Mouse (Mus musculus): ENCODE measurements around the gene Cst3.

- TF ChIP-seq MAX (IDR thresholded peaks at IDR 0.05; ENCODE audit: low read depth): no peak
- TF ChIP-seq POLR2A (IDR thresholded peaks at IDR 0.05; ENCODE audit: insufficient read length, low read depth): no peak
- no peak for TF ChIP-seq MYOD1 (IDR thresholded peaks at IDR 0.05; ENCODE audit: control insufficient read depth in 1 of 3, insufficient read length in 2 of 3, low read depth in 2 of 3)
- no peak for TF ChIP-seq REST (IDR thresholded peaks at IDR 0.05; ENCODE audit: insufficient read depth, insufficient read length)
Observed at GRCm38 (mm10) chr2:148890021-148890851, 14.7 kb upstream of the Cst3 start.
